Mouse (Mus musculus) bone marrow macrophage, adult 2 months (primary cell): ENCODE data around the gene Rbak.

Experiments used
- CTCF ChIP-seq: IDR thresholded peaks from 2 replicates; pipeline ENCODE4 v1.5.1; 2012; ENCODE audit warnings: low read depth, mild to moderate bottlenecking, low read length, moderate library complexity
- POLR2A ChIP-seq: IDR thresholded peaks from 2 replicates; pipeline ENCODE4 v1.6.1; 2012; ENCODE audit warnings: mild to moderate bottlenecking, low read depth, low read length, borderline replicate concordance

DNA sequence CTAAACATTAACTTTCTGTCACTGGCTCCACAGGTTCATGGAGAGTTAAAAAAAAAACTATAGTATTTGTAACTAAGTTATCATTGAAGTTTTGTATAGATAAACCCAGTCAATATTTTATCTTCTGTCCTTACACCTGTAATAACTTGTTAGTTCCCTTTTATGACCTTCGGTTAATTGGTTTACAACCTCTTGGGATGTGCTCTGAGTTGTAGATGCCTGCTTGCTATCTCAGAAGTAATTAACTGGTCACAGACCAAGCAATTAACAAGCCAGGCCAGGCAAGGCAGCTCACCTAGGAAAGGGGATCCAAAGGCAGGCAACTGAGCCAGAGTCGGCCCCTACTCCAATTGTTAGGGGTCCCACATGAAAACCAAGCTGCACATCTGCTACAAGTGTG is 33.3 kb upstream of the Rbak start:
- TF ChIP-seq CTCF (no peak), POLR2A (no peak)
